Mouse (Mus musculus) frontal cortex, postnatal 25 days (tissue): ENCODE results near the gene Eva1c.

Experiments
- DNase-seq, 2 experiments: peaks; one replicate each; pipeline ENCODE4 v3.0.0; 2022; ENCODE audit warnings: low spot score in 2 of 2

Eva1c gene

DNA sequence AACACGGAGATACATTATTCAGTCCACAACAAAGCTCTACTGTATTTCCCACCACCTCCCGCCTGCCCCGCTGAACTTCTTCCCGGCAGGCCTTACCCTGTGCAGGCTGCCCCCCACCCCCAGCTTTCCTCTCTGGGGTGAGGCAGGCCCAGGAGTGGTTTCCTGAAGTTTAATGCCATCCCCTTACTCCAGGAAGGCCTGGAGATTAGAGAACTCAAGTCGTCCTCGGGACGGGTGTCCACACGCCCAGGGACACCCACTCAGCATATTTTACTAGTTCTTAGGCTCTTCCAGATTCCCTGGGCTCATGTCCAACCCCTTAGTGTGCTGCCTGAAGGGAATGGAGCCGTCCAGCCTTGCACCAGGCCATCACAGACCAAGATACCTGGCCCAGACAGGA, 39.1 kb downstream of the Eva1c start:
- DNase-seq: no peak

- DNase-seq: no peak
Observed at GRCm38 (mm10) chr16:90868129-90868528, 41.6 kb downstream of the Eva1c start.

- DNase-seq: no peak
Observed at GRCm38 (mm10) chr16:90869361-90869760, 42.8 kb downstream of the Eva1c start.

GRCm38 (mm10) chr16:90872936-90873335, 46.4 kb downstream of the Eva1c start:
- DNase-seq: no peak

GRCm38 (mm10) chr16:90874536-90874935, 48.0 kb downstream of the Eva1c start:
- no peak for DNase-seq

DNA sequence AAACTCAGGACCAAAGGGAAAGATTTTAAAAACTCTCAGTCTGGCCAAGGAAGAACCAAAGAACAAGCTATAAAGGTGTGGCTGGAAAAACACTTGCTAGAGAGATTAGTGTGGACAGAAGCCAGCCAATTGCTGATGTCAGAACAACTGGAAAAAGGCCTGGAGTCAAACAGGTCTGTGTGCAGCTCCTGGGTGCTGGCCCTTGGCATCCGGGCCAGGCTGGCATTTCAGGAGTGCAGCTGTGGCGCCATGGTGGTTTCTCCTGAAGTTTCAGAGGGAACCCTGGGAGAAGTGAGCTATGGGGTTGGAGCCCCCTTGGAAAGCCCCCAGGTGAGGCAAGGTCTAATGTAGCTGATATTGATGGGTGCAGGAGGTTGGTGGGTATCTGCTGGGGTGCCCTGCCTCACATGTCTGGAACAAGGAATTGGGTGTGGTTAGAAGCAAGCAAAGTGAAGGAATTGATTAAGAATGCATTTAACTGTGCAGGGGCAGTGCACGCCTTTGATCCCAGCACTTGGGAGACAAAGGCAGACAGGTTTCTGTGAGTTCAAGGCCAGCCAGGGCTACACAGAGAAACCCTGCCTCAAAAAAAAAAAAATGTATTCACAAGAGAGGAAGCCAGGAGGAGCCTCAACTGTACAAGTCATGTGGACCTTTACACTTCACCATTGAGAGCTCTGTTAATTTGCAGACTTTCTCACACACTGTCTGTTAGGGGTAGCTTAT, 51.8 kb downstream of the Eva1c start:
- no peak for DNase-seq

DNA sequence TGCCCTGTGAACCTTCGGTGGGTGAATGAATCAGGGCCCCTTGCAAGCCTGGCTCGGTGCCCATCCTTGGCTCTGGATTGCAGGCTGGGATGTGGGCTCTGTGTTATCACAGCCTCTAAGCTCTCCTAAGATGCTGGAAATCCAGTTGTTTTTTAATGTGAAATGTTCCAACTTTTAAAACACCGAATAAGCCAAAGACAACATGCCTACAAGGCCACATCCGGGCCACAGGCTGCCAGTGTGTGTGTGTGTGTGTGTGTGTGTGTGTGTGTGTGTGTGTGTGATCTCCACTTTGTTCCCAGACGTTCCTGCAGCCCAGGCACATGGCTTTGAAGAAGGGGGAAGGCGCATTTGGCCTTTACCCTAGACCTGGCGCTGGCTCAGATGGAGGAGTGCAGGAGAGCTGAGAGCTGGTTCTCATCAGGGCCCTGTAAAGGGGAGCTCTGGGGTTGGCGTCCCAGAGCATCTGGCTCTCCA, 56.0 kb downstream of the Eva1c start:
- DNase-seq: no peak

GRCm38 (mm10) chr16:90885351-90885750, 58.8 kb downstream of the Eva1c start:
- DNase-seq: no peak

- DNase-seq: no peak
Observed at GRCm38 (mm10) chr16:90885781-90886565, 59.5 kb downstream of the Eva1c start.

DNA sequence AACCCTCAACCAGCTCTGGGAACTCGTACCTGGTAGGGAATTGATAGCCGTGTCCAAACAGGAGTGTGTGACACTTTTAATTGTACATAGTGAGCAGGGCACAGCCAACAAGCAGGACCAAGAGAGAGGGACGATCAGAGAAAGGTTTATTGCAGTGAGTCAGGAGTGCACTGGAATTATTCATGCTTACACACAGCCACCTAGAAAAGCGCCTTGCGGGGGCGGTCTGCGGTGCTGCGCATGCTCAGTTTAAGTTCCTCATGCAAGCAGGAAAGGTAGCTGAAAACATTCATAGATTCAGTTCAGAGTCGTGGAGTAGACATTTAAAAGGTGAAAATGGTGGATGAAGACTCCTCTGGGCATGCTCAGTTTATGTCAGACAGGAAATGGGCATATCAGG, 64.2 kb downstream of the Eva1c start:
- no peak for DNase-seq

DNA sequence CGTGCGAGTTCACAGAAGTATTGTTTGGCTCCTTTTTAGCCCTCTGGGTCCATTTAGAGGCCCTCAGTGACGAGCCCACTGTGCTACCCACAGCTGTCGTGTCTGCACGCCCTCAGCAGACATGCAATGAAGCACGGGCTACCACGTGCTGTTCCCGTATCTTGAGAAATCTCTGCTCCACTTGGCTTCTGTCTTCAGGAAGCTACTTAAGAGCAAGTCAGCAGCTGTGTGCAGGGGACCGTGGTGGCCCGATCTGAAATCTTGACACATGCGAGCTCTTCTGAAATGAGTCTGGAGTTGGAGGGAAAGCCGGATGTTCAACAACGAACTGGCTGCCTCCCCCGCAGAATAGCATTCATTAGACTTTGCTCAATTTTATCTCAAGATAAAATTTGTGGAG, 65.1 kb downstream of the Eva1c start:
- no peak for DNase-seq

DNA sequence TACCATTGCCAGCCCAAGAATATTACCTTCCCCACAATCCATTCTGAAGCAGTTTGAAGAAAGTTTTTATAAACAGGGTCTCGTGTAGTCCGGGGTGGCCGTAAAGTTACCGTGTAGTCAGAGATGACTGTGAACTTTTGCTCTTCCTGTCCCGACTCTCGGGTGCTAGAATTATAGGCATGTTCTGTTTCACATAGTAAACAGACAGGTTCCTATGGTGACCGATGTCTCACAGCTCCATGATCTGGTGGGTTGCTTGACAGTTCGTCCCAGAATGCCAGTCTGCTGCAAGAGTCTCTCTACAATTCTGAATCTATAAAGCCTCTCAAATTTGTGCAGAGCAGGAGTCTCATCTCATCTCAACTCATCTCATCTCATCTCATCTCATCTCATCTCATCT, 65.6 kb downstream of the Eva1c start:
- DNase-seq: no peak

- no peak for DNase-seq
Observed at GRCm38 (mm10) chr16:90893019-90893418, 66.5 kb downstream of the Eva1c start.

- no peak for DNase-seq
Observed at GRCm38 (mm10) chr16:90893792-90894191, 67.3 kb downstream of the Eva1c start.

- no peak for DNase-seq
Observed at GRCm38 (mm10) chr16:90897651-90898050, 71.1 kb downstream of the Eva1c start.

DNA sequence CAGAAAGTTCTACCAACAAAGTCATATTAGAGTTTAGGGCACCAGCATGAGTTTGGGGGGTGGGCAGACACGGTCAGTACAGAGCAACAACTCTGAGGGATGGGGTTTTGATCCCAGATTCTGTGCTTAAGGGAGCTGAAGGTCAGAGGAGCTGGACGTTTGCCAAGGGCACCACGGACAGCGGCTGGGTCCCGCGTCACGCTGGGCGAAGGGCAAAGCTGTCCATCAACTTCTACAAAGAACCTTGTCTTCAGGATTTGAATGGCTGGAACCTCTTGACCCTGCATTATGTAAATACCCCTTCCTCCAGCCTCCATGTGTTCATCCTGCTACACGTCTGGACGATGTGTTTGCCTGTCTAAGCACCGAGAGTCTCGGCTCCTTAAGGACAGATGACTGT, 73.0 kb downstream of the Eva1c start:
- no peak for DNase-seq

DNA sequence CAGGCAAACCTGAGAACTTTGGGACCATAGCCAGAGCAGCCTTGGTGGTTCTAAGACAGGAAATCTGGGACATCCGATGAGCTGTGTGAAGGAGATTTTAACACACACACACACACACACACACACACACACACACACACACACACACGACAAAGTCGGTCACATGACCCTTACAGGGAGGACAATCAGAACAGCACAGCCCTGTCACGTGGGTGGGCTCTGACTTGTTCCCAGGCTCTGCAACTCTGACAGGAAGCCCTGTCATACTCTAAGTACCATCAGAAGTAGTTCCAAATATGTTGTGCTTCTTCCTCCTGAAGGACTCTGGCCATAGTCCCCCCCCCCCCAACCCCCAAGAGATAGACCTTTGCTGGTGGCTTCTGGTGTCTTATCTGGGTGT, 74.8 kb downstream of the Eva1c start:
- DNase-seq: no peak

DNA sequence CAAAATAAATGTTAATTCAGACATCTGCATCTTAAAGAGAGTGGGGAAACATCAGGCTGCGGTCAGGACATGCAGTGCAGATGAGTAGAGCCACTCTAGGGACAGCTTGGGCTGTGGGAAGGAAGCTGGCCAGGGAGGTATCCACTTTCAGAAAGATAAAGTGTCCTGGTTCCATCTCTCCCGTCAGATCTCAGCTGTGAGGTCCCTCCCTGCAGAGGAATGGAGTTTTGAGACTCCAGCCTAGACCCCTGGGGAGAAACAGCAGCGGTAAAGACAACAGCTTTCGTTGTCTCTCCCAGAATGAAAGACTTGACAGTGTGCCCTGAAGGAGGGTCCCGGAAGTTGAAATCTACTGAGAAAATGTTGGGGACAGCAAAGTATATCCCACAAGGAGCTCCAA, 76.8 kb downstream of the Eva1c start:
- no peak for DNase-seq

- DNase-seq: no peak
Observed at GRCm38 (mm10) chr16:90907250-90907649, 80.7 kb downstream of the Eva1c start.

GRCm38 (mm10) chr16:90910855-90911533, 84.5 kb downstream of the Eva1c start:
- DNase-seq: no peak

DNA sequence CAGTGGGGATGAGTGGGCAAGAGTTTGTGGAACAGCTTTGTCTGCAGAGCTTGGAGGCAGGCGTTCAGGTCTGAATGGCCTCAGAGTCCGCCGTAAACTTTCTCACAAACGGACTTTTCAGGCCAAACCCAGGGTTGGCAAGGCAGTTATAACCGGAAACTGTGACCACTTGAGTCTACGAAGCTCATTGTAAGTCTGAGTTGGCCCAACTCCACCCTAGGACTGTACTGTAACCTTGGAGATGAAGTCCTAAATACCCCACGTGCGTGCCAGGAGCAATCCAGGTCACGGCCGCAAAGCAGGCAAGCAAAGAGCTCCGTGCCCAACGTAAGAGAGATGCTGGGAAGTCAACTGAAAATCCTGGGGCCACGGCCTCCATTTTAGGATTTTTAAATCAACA, 85.2 kb downstream of the Eva1c start:
- DNase-seq: no peak

- no peak for DNase-seq
Observed at GRCm38 (mm10) chr16:90916040-90916481, 89.5 kb downstream of the Eva1c start.

GRCm38 (mm10) chr16:90917156-90917555, 90.6 kb downstream of the Eva1c start:
- DNase-seq: no peak
